Mouse (Mus musculus) ovary, adult 18-20 months (tissue): ENCODE data around the gene Padi3.

ENCODE experiments used
- DNase-seq: peaks from one replicate; pipeline ENCODE4 v3.0.0; 2022; ENCODE audit warnings: low spot score, mixed read lengths

Gene Padi3

GRCm38 (mm10) chr4:140780507-140780906, 29.9 kb downstream of the Padi3 start:
- no peak for DNase-seq

- DNase-seq, result peak; percentile 26
Observed at GRCm38 (mm10) chr4:140779803-140780397, 30.5 kb downstream of the Padi3 start.

GRCm38 (mm10) chr4:140776623-140777022, 33.8 kb downstream of the Padi3 start:
- no peak for DNase-seq

- no peak for DNase-seq
Observed at GRCm38 (mm10) chr4:140775876-140776275, 34.6 kb downstream of the Padi3 start.

DNA sequence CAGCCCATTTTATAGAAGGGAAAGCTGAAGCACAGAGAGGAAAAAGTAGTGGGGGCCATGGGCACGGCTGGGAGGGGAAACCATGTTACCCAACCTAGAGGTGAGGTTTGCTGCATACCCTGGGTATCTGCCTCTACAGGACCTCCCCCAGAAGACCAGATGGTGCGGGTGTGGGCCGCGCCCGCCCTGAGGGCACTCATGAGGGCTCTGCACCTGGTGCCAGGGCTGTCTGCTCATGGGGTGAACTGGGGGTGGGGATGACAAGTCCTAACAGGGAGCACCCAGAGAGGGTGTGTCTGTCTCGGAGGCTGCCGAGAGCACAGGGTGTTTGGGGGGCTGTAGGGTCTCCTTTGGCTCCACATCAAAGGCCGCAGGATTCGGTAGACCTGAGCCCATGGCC, 35.6 kb downstream of the Padi3 start:
- no peak for DNase-seq

- DNase-seq, result no peak
Observed at GRCm38 (mm10) chr4:140774025-140774800, 36.2 kb downstream of the Padi3 start, which contains the start of gene Padi4. Padi4 (minus strand) TSS chr4:140774236.

GRCm38 (mm10) chr4:140771091-140771490, 39.4 kb downstream of the Padi3 start:
- DNase-seq, result no peak

DNA sequence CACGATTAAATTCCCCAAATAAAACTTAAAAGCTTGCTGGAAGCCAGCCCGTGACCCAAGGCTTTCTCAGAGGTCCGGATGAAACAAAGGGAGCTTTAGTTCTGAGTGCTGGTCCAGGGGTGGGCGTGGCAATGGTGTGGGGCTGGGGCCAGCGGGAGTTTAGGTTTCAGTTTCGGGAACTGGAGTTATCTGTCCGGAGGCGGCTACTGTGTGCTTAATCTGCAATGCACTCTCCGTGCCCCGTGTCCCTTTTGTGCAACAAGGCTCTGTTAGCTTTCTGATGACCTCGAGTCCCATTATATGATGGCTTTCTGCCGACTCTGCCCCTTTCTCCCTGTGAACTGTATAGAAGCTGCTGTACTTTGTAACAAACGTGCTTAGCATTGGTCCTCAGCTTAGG, 40.0 kb downstream of the Padi3 start:
- DNase-seq, result peak; percentile 33

DNA sequence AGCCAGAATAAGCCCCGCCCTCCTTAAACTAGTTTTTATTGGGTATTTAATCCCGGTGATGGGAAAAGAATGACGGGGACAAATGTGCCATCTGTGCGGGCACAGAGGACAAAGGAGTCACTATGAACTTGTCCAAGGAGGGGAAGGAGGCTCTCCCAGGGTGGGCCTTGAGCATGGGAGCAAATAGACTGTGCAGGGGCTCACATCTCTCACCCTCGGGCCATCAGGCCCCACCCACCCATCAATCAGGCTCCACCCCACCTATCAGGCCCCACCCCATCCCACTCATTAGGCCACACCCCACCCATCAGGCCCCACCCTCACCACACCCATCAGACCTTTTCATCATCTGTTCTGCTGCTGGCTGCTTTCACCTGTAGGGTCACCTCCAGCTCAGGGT, 41.5 kb downstream of the Padi3 start:
- no peak for DNase-seq

- no peak for DNase-seq
Observed at GRCm38 (mm10) chr4:140765936-140766335, 44.5 kb downstream of the Padi3 start.

- DNase-seq, result no peak
Observed at GRCm38 (mm10) chr4:140763158-140763557, 47.3 kb downstream of the Padi3 start.

DNA sequence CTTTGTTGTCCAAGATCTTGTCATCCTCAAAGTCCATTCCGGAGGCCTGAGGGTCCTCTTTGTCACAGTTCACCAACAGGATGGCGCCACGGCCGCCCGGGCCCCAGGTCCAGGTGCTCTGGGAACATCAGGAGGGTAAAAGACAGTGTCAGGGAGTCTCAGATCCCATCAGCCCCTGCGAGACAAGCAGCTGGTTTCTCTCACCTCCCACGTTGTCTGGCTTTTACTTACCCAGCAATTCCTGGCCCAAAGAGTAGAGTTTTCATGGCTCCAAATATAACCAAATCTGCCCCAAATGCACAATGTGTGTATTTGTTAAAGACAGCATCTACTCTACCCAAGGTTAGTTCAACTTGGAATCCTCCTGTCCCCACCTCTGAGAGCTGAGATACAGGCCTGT, 48.8 kb downstream of the Padi3 start:
- no peak for DNase-seq

DNA sequence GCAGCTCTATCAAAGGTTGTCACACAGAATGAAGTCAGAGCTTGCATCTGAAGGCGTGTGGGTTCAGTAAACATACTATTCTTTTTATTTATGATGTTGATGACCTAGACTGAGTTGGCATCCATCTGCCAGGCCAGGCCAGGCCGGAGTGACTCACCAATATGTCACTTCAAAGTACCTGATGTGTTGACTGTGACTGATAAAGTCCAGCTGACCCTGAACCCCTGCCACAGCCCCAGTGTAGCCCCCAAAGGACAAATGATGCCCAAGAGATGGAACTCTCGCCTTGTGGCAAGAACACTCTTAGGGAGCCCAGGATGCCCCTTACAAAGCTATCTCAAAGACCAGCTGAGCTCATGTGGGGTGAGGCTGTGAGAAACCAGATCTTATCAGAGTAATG, 54.6 kb downstream of the Padi3 start:
- no peak for DNase-seq

GRCm38 (mm10) chr4:140753366-140753765, 57.1 kb downstream of the Padi3 start:
- no peak for DNase-seq

DNA sequence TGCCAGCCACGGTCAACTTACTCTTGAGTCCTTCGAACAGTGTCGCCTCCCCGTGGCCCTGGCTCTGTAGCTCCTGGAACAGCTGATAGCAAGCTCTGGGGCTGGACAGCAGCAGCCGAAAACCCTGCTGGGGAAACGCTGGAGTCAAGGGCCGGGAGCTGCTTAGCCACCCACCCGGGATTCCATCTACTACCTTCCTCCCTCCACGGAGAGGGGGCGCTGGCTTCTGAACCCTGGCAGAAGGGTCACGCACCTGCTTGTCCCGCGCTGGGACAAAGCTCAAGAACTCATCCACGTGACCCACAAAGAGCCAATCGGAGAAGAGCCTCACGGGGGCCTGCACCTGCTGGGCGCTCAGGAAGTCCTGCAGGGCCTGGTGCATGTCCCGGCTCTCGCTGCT, 60.1 kb downstream of the Padi3 start:
- no peak for DNase-seq

DNA sequence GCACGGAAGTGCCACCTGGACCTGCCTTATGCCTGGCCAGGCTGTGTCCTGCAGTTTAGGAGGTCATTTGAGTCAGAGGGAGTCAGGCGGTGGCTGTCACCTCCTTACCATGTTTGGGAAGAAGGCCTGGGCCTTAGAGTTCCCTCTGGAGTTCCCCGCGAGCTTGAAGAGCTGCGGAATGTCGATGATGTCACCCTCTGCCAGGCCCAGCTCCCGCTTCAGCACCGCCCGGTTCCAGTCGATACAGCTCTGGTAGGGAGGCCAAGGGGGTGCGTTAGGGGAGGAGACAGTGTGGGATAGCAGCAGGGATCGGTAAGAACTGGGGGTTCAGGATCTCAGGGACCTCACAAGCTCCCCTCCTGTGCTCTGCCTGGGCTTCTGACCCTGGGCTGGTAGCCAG, 62.5 kb downstream of the Padi3 start:
- no peak for DNase-seq

DNA sequence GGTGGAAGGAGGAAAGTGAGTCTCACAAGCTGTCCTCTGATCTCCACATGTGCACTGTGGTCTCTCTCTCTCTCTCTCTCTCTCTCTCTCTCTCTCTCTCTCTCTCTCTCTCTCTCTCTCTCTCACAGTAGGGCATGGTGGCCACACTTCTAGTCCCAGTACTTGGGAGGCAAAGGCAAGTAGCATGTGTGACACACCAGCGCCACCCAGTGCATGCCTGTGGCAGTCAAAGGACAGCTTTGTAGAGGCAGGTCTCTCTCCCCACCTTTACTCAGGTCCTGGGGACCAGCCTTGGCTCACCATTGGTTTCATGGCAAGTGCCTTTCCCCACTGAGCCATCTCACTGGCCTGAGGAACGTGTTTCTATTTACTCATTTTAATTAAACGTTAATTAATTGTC, 65.8 kb downstream of the Padi3 start:
- no peak for DNase-seq

DNA sequence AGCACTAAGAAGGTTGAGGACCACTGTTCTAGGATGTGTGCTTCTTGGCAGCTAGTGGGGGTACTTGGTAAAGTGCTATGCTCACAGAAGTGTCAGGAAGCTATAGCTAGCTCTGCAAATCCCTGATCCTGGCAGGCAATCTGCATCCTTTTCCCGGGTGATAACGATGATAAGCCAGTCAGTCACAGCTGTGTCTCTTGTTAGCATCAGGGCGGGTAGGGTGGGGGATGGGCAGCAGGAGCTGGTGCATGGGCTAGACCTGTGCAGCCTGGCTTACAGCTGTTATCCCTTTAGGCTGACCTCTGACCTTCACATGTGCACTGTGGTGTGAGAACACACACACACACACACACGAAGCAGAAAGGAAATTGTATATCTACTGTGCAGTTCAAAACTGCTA, 67.4 kb downstream of the Padi3 start:
- DNase-seq, result no peak

GRCm38 (mm10) chr4:140742543-140742942, 67.9 kb downstream of the Padi3 start, which contains the start of gene Padi6:
Padi6 (minus strand) TSS chr4:140742643.
- DNase-seq, result no peak

- no peak for DNase-seq
Observed at GRCm38 (mm10) chr4:140741401-140741800, 69.0 kb downstream of the Padi3 start.

- no peak for DNase-seq
Observed at GRCm38 (mm10) chr4:140740655-140741054, 69.8 kb downstream of the Padi3 start.
